Mouse (Mus musculus) heart, embryonic 11.5 days (tissue): ENCODE data around the gene Il23a. TPM values are rescaled to one million over a fixed set of nuclear protein-coding genes. Genes with fewer than 3 reads are reported as not detected.
A peak's percentile ranks its signal among the peaks of the same experiment; 100 is the strongest.
"Not testable (repeated sequence)": the region's sequence is repeated elsewhere in the genome, so short reads cannot be mapped to it uniquely, and the experiment has no call there.

ENCODE experiments used
- ATAC-seq: fragments of 200-750 bp; cut with Nextera tagmentation; replicated peaks from 2 replicates; pipeline ENCODE4 v1.8.0; 2017; ENCODE audit warnings: moderate library complexity; ENCODE audit not compliant: insufficient number of reproducible peaks, low FRiP score, low TSS enrichment
- H3K27ac ChIP-seq: fragments of 300-500 bp; sonication (generic); 2 replicates; pipeline ENCODE4 v1.5.1; 2014; ENCODE audit warnings: mild to moderate bottlenecking, low read depth, low read length
- H3K27me3 ChIP-seq: fragments of 300-500 bp; sonication (generic); 2 replicates; pipeline ENCODE4 v1.6.1; 2014; ENCODE audit warnings: mild to moderate bottlenecking, low read length, mixed read lengths; ENCODE audit not compliant: control insufficient read depth, insufficient read depth
- H3K36me3 ChIP-seq: fragments of 300-500 bp; sonication (generic); 2 replicates; pipeline ENCODE4 v1.6.1; 2014; ENCODE audit warnings: mild to moderate bottlenecking, low read length, moderate library complexity, mixed read lengths; ENCODE audit not compliant: control insufficient read depth, insufficient read depth
- H3K4me1 ChIP-seq: fragments of 300-500 bp; sonication (generic); 2 replicates; pipeline ENCODE4 v1.6.1; 2014; ENCODE audit warnings: low read length; ENCODE audit not compliant: control insufficient read depth, insufficient read depth
- H3K4me2 ChIP-seq: fragments of 300-500 bp; sonication (generic); 2 replicates; pipeline ENCODE4 v1.6.1; 2014; ENCODE audit warnings: mild to moderate bottlenecking, moderate library complexity
- H3K4me3 ChIP-seq: fragments of 300-500 bp; sonication (generic); 2 replicates; pipeline ENCODE4 v1.5.1; 2014; ENCODE audit warnings: low read depth, low read length
- H3K9ac ChIP-seq: fragments of 300-500 bp; sonication (generic); 2 replicates; pipeline ENCODE4 v1.6.1; 2014; ENCODE audit warnings: mild to moderate bottlenecking, low read depth, low read length, moderate library complexity
- H3K9me3 ChIP-seq: fragments of 300-500 bp; sonication (generic); replicated peaks from 2 replicates; pipeline ENCODE4 v1.6.1; 2016; ENCODE audit warnings: low read length; ENCODE audit not compliant: control insufficient read depth
- WGBS: fragments of 180-500 bp; shearing (Covaris S2); extraction: QIAGEN DNeasy Blood & Tissue Kit; methylation state at CpG from one replicate; pipeline ENCODE4 v1.1.7; 2014; ENCODE audit not compliant: insufficient replicate concordance; 5-methylcytosine and 5-hydroxymethylcytosine counted together
- polyA plus RNA-seq: library from polyadenylated mRNA; unstranded; fragments of >200 nt; fragmentation: Nextera tagmentation; extraction: Ambion mirVana; gene quantifications from 2 replicates; pipeline ENCODE4 v1.2.1, GENCODE M21; 2014

The Il23a gene
- polyA plus RNA-seq, 1 experiment from 2014 or later: 0.86 TPM

GRCm38 (mm10) chr10:128268371-128268770 is 30.2 kb downstream of the Il23a start, which contains the start of gene Apof:
Gene Apof (plus strand): TSS chr10:128268671.
- 66% methylated on average over 6 of the region's 6 CpGs for WGBS

GRCm38 (mm10) chr10:128263393-128264310 is 34.9 kb downstream of the Il23a start:
- H3K4me3 ChIP-seq: no peak overlapping the region
- no peak overlapping the region for H3K9ac ChIP-seq
- no peaks in the 10 kb centered on the region for H3K36me3 ChIP-seq
- H3K27ac ChIP-seq: no peak overlapping the region
- H3K27me3 ChIP-seq: no peaks in the 10 kb centered on the region
- no peaks in the 10 kb centered on the region for H3K9me3 ChIP-seq
- no peak overlapping the region for H3K4me2 ChIP-seq
- WGBS: 80% methylated on average over 6 of the region's 6 CpGs
- H3K4me1 ChIP-seq: no peaks in the 10 kb centered on the region
- ATAC-seq: no peak

More at GRCm38 (mm10) chr10:128268371-128268770, 30.2 kb downstream of the Il23a start, which contains the start of gene Apof:
- Histone ChIP-seq H3K27ac (no peak within 1 kb of the TSS), H3K36me3 (no peaks in the 10 kb centered on the region), H3K9me3 (no peaks in the 10 kb centered on the region), H3K27me3 (no peaks in the 10 kb centered on the region), H3K4me1 (no peaks in the 10 kb centered on the region), H3K4me2 (no peak within 1 kb of the TSS), H3K9ac (no peak within 1 kb of the TSS), H3K4me3 (no peak within 1 kb of the TSS)
- ATAC-seq: no peak

- WGBS: 64% methylated on average over 22 of the region's 22 CpGs
- H3K27ac ChIP-seq: no peak overlapping the region
- H3K4me2 ChIP-seq: peak overlapping the region; percentile 27; the same call in 1 of the 2 replicates
- H3K9me3 ChIP-seq: no peaks in the 10 kb centered on the region
- 0 out of 2 replicates have a peak overlapping the region, but pooled peaks have one; percentile 5 for H3K4me3 ChIP-seq
- no peaks in the 10 kb centered on the region for H3K27me3 ChIP-seq
- no peak overlapping the region for H3K9ac ChIP-seq
- no peaks in the 10 kb centered on the region for H3K36me3 ChIP-seq
- H3K4me1 ChIP-seq: no peaks in the 10 kb centered on the region
- no peak for ATAC-seq
These were observed 36.3 kb downstream of the Il23a start for GRCm38 (mm10) chr10:128262300-128262699.

- H3K9me3 ChIP-seq, H3K4me1 ChIP-seq, H3K27ac ChIP-seq, H3K9ac ChIP-seq, H3K27me3 ChIP-seq, H3K4me3 ChIP-seq, H3K4me2 ChIP-seq, H3K36me3 ChIP-seq, ATAC-seq: not testable (repeated sequence)
- 77% methylated on average over 7 of the region's 7 CpGs for WGBS
These were observed 38.2 kb downstream of the Il23a start for GRCm38 (mm10) chr10:128260376-128260775.

- ATAC-seq: no peak
- 79% methylated on average over 5 of the region's 5 CpGs for WGBS
- Histone ChIP-seq H3K27ac (no peak overlapping the region), H3K4me3 (no peak overlapping the region), H3K4me1 (no peaks in the 10 kb centered on the region), H3K4me2 (no peak overlapping the region), H3K36me3 (no peaks in the 10 kb centered on the region), H3K9ac (no peak overlapping the region), H3K9me3 (no peaks in the 10 kb centered on the region), H3K27me3 (no peaks in the 10 kb centered on the region)
These were observed 38.6 kb downstream of the Il23a start for GRCm38 (mm10) chr10:128259946-128260345.

GRCm38 (mm10) chr10:128258953-128259352 is 39.6 kb downstream of the Il23a start:
- H3K27me3 ChIP-seq: no peaks in the 10 kb centered on the region
- H3K4me3 ChIP-seq: no peak overlapping the region
- no peaks in the 10 kb centered on the region for H3K4me1 ChIP-seq
- no peak for ATAC-seq
- H3K9me3 ChIP-seq: no peaks in the 10 kb centered on the region
- WGBS: 76% methylated on average over 4 of the region's 4 CpGs
- no peak overlapping the region for H3K9ac ChIP-seq
- H3K36me3 ChIP-seq: no peaks in the 10 kb centered on the region
- no peak overlapping the region for H3K27ac ChIP-seq
- no peak overlapping the region for H3K4me2 ChIP-seq

GRCm38 (mm10) chr10:128256328-128256727 is 42.2 kb downstream of the Il23a start:
- 83% methylated on average over 8 of the region's 8 CpGs for WGBS
- Histone ChIP-seq H3K27ac (no peak overlapping the region), H3K27me3 (no peaks in the 10 kb centered on the region), H3K9me3 (no peaks in the 10 kb centered on the region), H3K4me3 (no peak overlapping the region), H3K9ac (no peak overlapping the region), H3K36me3 (peaks cover 5% of the 10 kb centered on the region; the same call in 1 of the 2 replicates), H3K4me2 (no peak overlapping the region), H3K4me1 (no peaks in the 10 kb centered on the region)
- no peak for ATAC-seq

- peaks cover 8% of the 10 kb centered on the region for H3K36me3 ChIP-seq
- no peak overlapping the region for H3K4me3 ChIP-seq
- H3K27me3 ChIP-seq: no peaks in the 10 kb centered on the region
- no peaks in the 10 kb centered on the region for H3K9me3 ChIP-seq
- no peak overlapping the region for H3K27ac ChIP-seq
- 80% methylated on average over 8 of the region's 8 CpGs for WGBS
- ATAC-seq: no peak
- no peaks in the 10 kb centered on the region for H3K4me1 ChIP-seq
- no peak overlapping the region for H3K9ac ChIP-seq
- no peak overlapping the region for H3K4me2 ChIP-seq
These were observed 42.6 kb downstream of the Il23a start for GRCm38 (mm10) chr10:128255925-128256324.
